Mouse (Mus musculus): ENCODE data around the gene Haus4.

Gene Haus4

DNA sequence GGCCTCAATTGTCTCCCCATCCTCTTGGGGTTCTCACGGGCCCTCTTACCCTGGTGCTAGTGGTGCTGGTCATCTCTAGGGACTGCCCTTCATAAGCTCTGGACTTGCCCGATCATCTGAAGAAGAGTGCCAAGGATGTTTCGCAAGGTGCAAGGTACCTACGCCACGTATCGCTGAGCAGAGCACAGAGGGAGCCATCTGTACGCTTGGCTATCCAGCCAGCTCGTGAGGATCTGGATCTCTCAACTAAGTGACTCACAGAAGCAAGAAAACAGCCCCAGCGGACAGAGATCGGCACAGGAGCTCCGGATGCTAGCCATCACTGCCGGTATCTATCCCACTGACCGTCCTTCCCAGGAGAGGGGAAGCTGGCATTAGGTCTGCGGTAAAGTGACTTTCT, 57.7 kb downstream of the Haus4 start:
- in situ Hi-C loops (cut with MboI) = no loop called here

DNA sequence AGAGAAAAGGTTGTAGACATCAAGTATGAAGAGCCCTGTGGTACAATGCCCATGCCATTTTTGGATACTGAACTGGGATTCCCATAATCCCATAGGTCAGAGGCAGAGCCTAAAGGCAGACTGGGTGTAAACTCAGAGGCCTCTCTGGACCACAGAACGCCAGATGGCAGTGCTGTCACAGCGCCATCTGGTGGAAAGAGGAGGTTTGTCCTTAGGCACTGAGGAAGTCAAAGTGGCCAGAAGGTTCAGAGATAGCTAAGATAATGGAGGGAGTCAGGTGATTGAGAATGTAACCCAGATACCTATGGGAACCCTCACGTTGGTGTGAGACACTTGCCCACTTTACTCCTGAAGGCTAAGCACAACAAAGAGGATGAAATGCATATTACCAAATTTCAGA, 60.2 kb downstream of the Haus4 start:
- in situ Hi-C loops (cut with MboI) = no loop called here

DNA sequence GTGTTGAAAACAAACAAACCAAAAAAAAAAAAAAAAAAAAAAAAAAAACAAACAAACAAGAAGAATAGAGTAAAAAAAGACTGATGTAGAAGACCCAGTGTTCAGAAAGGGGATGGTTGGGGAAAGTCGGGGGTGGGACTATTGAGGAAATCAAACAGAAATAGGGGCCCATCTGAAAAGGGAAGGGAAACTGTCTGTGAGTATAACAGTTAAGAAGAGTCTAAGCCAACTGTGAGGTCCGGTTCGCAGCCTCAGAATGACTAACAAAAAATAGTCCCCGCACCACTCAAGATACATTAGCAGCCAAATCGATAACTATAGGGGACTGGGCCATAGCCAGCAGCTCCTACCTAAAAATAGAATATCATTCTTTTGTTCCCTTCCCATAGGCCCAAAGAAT, 61.2 kb downstream of the Haus4 start:
- in situ Hi-C loops (cut with MboI) = no loop called here

DNA sequence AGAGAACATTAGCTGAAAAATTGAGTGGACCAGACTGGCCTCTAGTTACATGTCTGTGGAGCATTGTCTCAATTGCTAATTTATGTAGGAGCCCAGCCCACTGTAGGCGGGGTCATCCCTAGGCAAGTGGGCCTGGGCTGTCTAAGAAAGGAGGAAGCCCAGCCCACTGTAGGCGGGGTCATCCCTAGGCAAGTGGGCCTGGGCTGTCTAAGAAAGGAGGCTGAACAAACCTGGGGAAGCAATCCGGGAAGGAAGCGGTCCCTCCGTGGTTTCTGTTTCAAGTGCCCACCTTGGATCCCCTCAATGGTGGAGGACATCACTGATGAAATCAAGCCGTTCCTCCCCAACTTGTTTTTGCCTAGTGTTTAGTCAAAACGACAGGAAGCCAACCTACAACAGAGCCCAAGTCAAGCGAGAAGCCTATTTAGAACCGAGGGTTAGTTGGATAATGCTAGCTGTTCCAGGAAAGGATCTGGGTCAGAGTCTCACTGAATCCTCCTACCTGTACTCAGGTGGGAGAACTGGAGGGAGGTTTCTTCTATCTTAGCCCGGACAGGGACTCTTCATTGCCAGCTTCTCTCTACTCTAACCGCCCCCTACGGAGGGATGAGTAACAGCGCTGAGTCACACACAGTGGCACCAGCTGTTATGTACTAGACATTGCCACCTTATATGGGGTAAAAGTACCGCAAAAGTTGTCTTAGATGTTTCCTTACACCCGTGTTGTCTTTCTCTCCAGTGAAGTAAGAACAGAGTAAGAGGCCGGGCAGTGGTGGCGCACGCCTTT, 61.9 kb downstream of the Haus4 start:
- in situ Hi-C loops (cut with MboI) = no loop called here

Measured in mature B cell (primary cell).